Mouse (Mus musculus) neural tube, embryonic 14.5 days (tissue): ENCODE results near the gene Pdpn. TPM values are rescaled to one million over a fixed set of nuclear protein-coding genes. Genes with fewer than 3 reads are reported as not detected.

ENCODE experiments used
- ATAC-seq: fragments of 200-750 bp; cut with Nextera tagmentation; 2 replicates; pipeline ENCODE4 v1.8.0; 2017; ENCODE audit warnings: low read depth, mild to moderate bottlenecking, moderate TSS enrichment, moderate library complexity
- H3K27ac ChIP-seq: fragments of 300-500 bp; sonication (generic); 2 replicates; pipeline ENCODE4 v1.5.1; 2014; ENCODE audit warnings: low read depth, mild to moderate bottlenecking, control low read depth, low read length, moderate library complexity, mixed read lengths
- H3K27me3 ChIP-seq: fragments of 300-500 bp; sonication (generic); 2 replicates; pipeline ENCODE4 v1.6.1; 2014; ENCODE audit warnings: low read length; ENCODE audit not compliant: control insufficient read depth, insufficient read depth
- H3K36me3 ChIP-seq: fragments of 300-500 bp; sonication (generic); 2 replicates; pipeline ENCODE4 v1.6.1; 2014; ENCODE audit warnings: low read length, mixed read lengths; ENCODE audit not compliant: control insufficient read depth, insufficient read depth
- H3K4me1 ChIP-seq: fragments of 300-500 bp; sonication (generic); 2 replicates; pipeline ENCODE4 v1.6.1; 2014; ENCODE audit warnings: low read length; ENCODE audit not compliant: control insufficient read depth, insufficient read depth
- H3K4me2 ChIP-seq: fragments of 300-500 bp; sonication (generic); 2 replicates; pipeline ENCODE4 v1.6.1; 2014; ENCODE audit warnings: mild to moderate bottlenecking, low read depth, low read length, control low read depth
- H3K4me3 ChIP-seq: fragments of 300-500 bp; sonication (generic); 2 replicates; pipeline ENCODE4 v1.5.1; 2014; ENCODE audit warnings: low read depth, low read length, control low read depth, mixed read lengths
- H3K9ac ChIP-seq: fragments of 300-500 bp; sonication (generic); replicated peaks from 2 replicates; pipeline ENCODE4 v1.6.1; 2014; ENCODE audit warnings: low read depth, mild to moderate bottlenecking, control low read depth, low read length, mixed read lengths
- H3K9me3 ChIP-seq: fragments of 300-500 bp; sonication (generic); 2 replicates; pipeline ENCODE4 v1.6.1; 2016; ENCODE audit warnings: low read length; ENCODE audit not compliant: control insufficient read depth
- WGBS: fragments of 180-500 bp; shearing (Covaris S2); extraction: QIAGEN DNeasy Blood & Tissue Kit; methylation state at CpG from one replicate; pipeline ENCODE4 v1.1.7; 2014; 5-methylcytosine and 5-hydroxymethylcytosine counted together
- polyA plus RNA-seq: library from polyadenylated mRNA; unstranded; fragments of >200 nt; fragmentation: Nextera tagmentation; extraction: Ambion mirVana; gene quantifications from 2 replicates; pipeline ENCODE4 v1.2.1, GENCODE M21; 2014

The Pdpn gene
- polyA plus RNA-seq, 1 experiment from 2014 or later, result 25.6 TPM

- WGBS, result 79% methylated on average over 3 of the region's 3 CpGs
- no peak overlapping the region for H3K4me3 ChIP-seq
- ATAC-seq, result no peak
Measured at GRCm38 (mm10) chr4:143270903-143271302, 28.5 kb downstream of the Pdpn start.

DNA sequence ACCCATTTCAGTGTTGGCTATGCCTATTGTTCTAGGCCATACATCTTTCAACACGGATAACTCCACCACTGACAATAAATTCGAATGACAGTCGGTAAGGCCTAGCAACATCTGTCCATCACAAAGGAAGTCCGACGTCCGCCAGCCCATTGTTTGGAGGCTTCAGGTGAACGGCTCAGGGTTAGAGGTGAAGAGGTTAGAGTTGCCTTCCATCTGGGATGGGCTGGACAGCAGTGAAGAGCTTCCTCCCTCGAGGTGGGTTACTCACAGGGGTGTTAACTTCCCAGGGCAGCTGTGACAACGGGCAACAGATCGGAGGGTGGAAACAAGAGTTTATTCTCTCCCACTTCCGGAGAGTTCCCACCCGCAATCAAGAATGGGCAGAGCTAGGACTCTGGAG, 36.7 kb downstream of the Pdpn start:
- H3K4me3 ChIP-seq, result no peak overlapping the region
- H3K9me3 ChIP-seq, result no peaks in the 10 kb centered on the region
- no peak overlapping the region for H3K9ac ChIP-seq
- no peak for ATAC-seq
- WGBS, result 65% methylated on average over 12 of the region's 12 CpGs
- H3K4me2 ChIP-seq, result no peak overlapping the region
- no peaks in the 10 kb centered on the region for H3K27me3 ChIP-seq
- no peaks in the 10 kb centered on the region for H3K36me3 ChIP-seq
- H3K4me1 ChIP-seq, result peaks cover 4% of the 10 kb centered on the region; the same call in 1 of the 2 replicates
- H3K27ac ChIP-seq, result no peak overlapping the region

More at GRCm38 (mm10) chr4:143270903-143271302, 28.5 kb downstream of the Pdpn start:
- Histone ChIP-seq H3K4me2 (no peak overlapping the region), H3K9me3 (no peaks in the 10 kb centered on the region), H3K36me3 (no peaks in the 10 kb centered on the region), H3K27ac (no peak overlapping the region), H3K4me1 (no peaks in the 10 kb centered on the region), H3K9ac (no peak overlapping the region), H3K27me3 (no peaks in the 10 kb centered on the region)

DNA sequence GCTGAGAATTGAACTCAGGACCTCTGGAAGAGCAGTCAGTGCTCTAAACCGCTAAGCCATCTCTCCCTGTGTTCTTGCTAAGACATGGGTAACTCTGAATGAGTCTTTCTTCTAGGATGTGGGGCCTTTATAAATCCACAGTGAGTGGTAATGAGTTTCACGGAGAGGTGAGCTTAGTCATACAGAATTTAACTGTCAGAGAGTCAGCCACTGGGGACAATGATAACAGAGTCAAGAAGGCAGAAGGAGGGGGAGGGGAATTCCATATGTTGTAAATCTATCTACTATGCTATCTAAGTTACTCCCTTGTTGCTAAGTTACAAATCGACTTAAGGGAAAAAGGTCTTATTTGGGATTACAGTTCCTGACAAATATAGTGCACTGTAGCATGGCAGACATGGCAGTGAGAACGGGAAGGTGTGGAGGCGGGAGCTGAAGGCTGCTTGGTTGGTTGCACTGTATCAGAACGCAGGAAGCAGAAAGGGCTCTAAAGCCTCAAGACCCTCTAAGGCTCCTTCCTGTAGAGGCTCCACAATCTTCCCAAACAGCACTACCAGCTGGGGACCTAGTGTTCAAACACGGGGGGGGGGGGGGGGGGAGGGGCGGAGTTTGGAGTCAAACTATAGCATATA, 39.5 kb downstream of the Pdpn start:
- H3K27ac ChIP-seq, result no peak overlapping the region
- H3K4me2 ChIP-seq, result no peak overlapping the region
- ATAC-seq, result peak; percentile 36; the same call in 1 of the 2 replicates
- H3K9ac ChIP-seq, result no peak overlapping the region
- H3K36me3 ChIP-seq, result no peaks in the 10 kb centered on the region
- no peak overlapping the region for H3K4me3 ChIP-seq
- peaks cover 4% of the 10 kb centered on the region; the same call in 1 of the 2 replicates for H3K4me1 ChIP-seq
- H3K9me3 ChIP-seq, result no peaks in the 10 kb centered on the region
- WGBS, result 24% methylated on average over 7 of the region's 8 CpGs
- H3K27me3 ChIP-seq, result no peaks in the 10 kb centered on the region

DNA sequence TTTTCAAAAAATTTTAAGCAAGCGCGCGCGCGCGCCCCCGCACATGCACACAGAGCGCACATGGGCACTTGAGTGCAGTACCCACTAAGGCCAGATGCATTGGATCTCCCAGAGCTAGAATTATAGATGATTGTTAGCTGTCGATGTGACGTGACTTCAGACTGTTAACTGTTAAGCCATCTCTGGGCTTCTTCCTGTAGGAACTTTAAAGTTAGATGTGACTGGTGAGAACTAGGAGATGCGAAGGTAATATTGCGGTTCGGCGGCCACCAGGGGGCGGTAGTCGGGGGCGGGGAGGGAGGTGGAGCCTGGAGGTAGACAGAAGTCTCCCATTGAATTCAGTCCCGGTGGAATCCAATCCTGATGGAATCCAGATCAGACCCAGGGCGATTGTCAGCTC, 40.8 kb downstream of the Pdpn start:
- Histone ChIP-seq H3K9ac (no peak overlapping the region), H3K27me3 (no peaks in the 10 kb centered on the region), H3K27ac (no peak overlapping the region), H3K4me1 (peaks cover 4% of the 10 kb centered on the region; the same call in 1 of the 2 replicates), H3K4me3 (no peak overlapping the region), H3K9me3 (no peaks in the 10 kb centered on the region), H3K4me2 (peak overlapping the region; percentile 37; the same call in 1 of the 2 replicates), H3K36me3 (no peaks in the 10 kb centered on the region)
- WGBS, result 40% methylated on average over 19 of the region's 19 CpGs
- ATAC-seq, result 0 out of 2 replicates have a peak, but pooled peaks have one; percentile 20

DNA sequence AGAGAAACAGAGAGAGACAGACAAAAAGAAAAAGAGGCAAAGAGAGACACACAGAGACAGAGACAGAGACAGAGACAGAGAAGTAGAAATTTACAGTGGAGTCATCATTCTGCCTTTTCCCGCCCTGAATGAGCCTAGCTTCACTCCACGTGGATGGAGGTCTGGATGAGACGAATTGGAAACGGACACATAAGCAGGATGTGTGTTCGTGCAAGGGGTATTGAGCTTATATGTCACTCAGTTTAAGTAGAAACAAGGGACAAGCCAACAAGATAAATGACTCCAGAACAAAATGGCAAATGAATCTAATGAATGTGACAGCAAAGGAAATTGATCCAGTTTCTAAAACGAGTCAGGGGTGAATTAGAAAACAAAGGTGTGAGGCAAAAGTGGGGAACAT, 41.4 kb downstream of the Pdpn start:
- no peak overlapping the region for H3K27ac ChIP-seq
- H3K9me3 ChIP-seq, result no peaks in the 10 kb centered on the region
- H3K4me2 ChIP-seq, result no peak overlapping the region
- no peak for ATAC-seq
- H3K36me3 ChIP-seq, result no peaks in the 10 kb centered on the region
- H3K9ac ChIP-seq, result no peak overlapping the region
- H3K27me3 ChIP-seq, result no peaks in the 10 kb centered on the region
- peaks cover 4% of the 10 kb centered on the region; the same call in 1 of the 2 replicates for H3K4me1 ChIP-seq
- no peak overlapping the region for H3K4me3 ChIP-seq
- WGBS, result 23% methylated on average over 6 of the region's 6 CpGs

DNA sequence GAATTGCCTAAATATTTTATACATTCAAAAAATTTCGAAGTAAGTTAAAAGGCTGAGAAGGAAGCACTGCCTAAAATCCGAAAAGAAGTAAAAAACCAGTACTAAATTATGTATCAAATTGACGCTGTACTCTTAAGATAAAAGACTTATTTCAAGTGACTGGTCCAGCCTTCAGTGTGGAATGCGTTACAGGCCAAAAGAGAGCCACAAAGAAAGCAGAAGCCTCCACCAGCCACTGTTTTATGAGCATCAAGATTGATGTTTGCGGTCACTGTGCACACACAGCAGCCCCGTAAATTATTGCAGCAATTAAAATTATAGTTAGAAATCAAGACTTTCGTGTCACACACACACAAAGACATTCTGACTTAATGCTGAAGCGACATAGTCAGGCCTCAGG, 43.8 kb downstream of the Pdpn start:
- peaks cover 4% of the 10 kb centered on the region; the same call in 1 of the 2 replicates for H3K4me1 ChIP-seq
- H3K4me2 ChIP-seq, result no peak overlapping the region
- no peaks in the 10 kb centered on the region for H3K9me3 ChIP-seq
- 30% methylated on average over 8 of the region's 8 CpGs for WGBS
- H3K27ac ChIP-seq, result no peak overlapping the region
- H3K9ac ChIP-seq, result no peak overlapping the region
- H3K36me3 ChIP-seq, result no peaks in the 10 kb centered on the region
- no peak for ATAC-seq
- H3K27me3 ChIP-seq, result no peaks in the 10 kb centered on the region
- H3K4me3 ChIP-seq, result no peak overlapping the region

DNA sequence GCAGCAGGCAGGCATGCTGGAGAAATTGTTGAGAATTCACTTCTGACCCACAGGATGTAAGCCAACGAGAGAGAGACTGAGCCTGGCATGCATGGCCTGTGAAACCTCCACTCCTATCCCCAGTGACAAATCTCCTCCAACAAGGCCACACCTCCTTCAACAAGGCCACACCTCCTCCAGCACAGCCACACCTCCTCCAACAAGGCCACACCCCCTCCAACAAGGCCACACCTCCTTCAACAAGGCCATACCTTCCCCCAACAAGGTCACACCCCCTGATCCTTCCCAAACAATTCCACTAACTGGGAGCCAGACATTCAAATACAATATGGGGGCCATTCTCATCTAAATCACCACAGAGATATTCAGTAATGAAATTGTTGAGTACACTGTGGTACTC, 46.0 kb downstream of the Pdpn start:
- Histone ChIP-seq H3K9ac (no peak overlapping the region), H3K27me3 (no peaks in the 10 kb centered on the region), H3K4me2 (no peak overlapping the region), H3K9me3 (no peaks in the 10 kb centered on the region), H3K4me3 (no peak overlapping the region), H3K27ac (no peak overlapping the region), H3K36me3 (no peaks in the 10 kb centered on the region), H3K4me1 (no peaks in the 10 kb centered on the region; the same call in 1 of the 2 replicates)
- ATAC-seq, result no peak
- 86% methylated on average over 1 of the region's 1 CpGs for WGBS

GRCm38 (mm10) chr4:143248050-143248449, 51.3 kb downstream of the Pdpn start:
- no peak overlapping the region for H3K9ac ChIP-seq
- WGBS, result 78% methylated on average over 5 of the region's 5 CpGs
- H3K4me2 ChIP-seq, result no peak overlapping the region
- no peak overlapping the region for H3K27ac ChIP-seq
- no peak overlapping the region for H3K4me3 ChIP-seq
- H3K9me3 ChIP-seq, result no peaks in the 10 kb centered on the region
- no peaks in the 10 kb centered on the region for H3K27me3 ChIP-seq
- H3K36me3 ChIP-seq, result no peaks in the 10 kb centered on the region
- no peaks in the 10 kb centered on the region for H3K4me1 ChIP-seq
- no peak for ATAC-seq

GRCm38 (mm10) chr4:143241294-143241693, 58.1 kb downstream of the Pdpn start:
- Histone ChIP-seq H3K4me2 (no peak overlapping the region), H3K36me3 (no peaks in the 10 kb centered on the region), H3K27me3 (no peaks in the 10 kb centered on the region), H3K9me3 (no peaks in the 10 kb centered on the region), H3K4me3 (no peak overlapping the region), H3K9ac (no peak overlapping the region), H3K27ac (no peak overlapping the region), H3K4me1 (no peaks in the 10 kb centered on the region)
- no peak for ATAC-seq
- WGBS, result 75% methylated on average over 9 of the region's 9 CpGs
